Mouse (Mus musculus) mammary gland, adult 2 months (tissue): ENCODE data around the gene Ranbp3. TPM values are rescaled to one million over a fixed set of nuclear protein-coding genes. Genes with fewer than 3 reads are reported as not detected.

Experiments used
- polyA plus RNA-seq: library from polyadenylated mRNA; depleted of rRNA; stranded (reverse); fragments of >200 nt; gene quantifications from 2 replicates; pipeline ENCODE4 v1.2.3, GENCODE M21; 2012; ENCODE audit warnings: low replicate concordance; rRNA removed

The Ranbp3 gene
- 68.1 and 99.5 TPM in 2 replicates for polyA plus RNA-seq

GRCm38 (mm10) chr17:56672941-56673646 lies at the start of gene Ranbp3:
Ranbp3 (plus strand) TSS chr17:56673294.

GRCm38 (mm10) chr17:56626754-56627470 lies 46.2 kb upstream of the Ranbp3 start, which contains the start of gene Lonp1:
Lonp1 (minus strand) TSS chr17:56626887.

DNA sequence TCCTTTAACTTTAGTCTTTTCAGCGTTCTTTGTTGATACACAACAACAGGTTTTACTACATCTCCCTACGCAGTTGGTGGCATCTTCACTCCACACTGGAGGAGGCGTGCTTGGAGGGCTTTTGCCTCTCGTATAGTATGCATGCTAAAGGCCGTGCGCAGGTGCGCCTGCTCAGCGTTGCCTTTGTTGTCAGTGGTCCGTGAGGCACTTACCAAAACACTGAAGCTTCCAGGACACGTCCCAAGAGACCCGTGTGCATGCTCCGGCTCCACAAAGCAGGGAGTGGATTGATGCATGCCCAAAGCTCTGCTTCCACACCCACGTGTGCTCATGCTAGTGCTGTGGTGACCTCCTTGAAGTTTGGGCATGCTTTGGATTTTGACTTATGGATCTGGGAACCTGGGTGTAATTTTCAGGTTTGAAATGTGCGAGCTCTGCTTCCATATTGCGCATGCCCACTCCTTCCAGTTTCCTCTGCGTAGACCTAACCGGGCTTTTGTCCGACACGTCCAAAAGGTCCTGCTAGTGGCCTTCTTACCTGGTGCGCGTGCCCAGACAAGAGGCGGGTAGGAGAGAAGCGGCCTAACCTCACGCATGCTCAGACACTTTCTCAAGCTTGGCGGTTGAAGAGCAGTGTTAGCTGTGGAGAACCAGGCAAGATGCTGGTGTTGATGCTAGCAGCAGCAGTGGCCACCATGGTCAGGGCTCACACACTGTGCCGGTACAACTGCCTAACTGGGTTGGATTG lies 45.4 kb upstream of the Ranbp3 start, which contains the start of gene Catsperd:
Catsperd (plus strand) TSS at position 614 of the 748 bp plus-strand sequence.

GRCm38 (mm10) chr17:56717363-56718058 lies 44.4 kb downstream of the Ranbp3 start, which contains the start of the genes Ndufa11 and Vmac:
Ndufa11 (plus strand) TSS chr17:56717767.
Vmac (minus strand) TSS chr17:56718022.

DNA sequence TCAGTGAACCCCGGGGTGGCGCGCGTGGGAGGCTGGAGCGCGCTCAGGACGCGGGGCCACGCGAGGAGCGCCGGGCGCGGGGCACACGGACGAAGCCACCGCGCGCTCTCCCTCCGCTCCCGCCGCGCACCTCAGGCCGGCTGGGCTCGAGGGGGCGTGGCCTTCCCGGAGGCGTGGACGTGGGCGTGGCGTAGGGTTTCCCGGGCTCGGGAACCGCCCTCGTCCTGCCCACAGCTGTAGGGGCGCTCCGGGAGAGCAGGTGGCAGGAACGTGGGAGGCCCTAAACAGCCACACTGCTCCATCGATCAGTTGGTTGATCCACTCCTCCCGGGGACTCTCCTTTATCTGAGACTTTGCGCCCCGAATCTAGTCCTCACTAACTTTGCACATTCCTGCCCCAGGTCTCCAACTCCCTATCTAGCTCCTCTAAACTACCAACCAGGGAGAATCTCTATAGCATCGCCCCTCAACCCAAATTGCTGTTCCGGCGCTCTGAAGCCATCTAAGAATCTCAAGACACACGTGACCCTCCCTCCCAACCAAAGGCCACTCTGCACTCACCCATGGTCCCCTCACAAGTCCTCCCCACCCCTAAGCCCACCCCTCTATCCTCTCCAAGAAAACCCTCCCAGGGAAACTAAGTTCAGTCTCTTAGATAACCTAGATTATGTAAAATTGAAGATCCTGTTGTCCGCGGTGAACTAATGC lies 84.5 kb downstream of the Ranbp3 start, which contains the start of gene Nrtn:
Nrtn (minus strand) TSS at position 115 of the 708 bp plus-strand sequence.

Other genes with a start within 250 kb of the Ranbp3 start
- 112 and 178 TPM in 2 replicates for gene Ptprs, start 196.8 kb upstream of the Ranbp3 start, polyA plus RNA-seq
- 0.10 TPM in 1 of 2 replicates, not detected in the other for gene Znrf4, start 160.9 kb upstream of the Ranbp3 start, polyA plus RNA-seq
- gene Gm20219, start 118.9 kb upstream of the Ranbp3 start, polyA plus RNA-seq, result 13.3 and 17.3 TPM in 2 replicates
- gene Safb2, start 88.7 kb upstream of the Ranbp3 start, polyA plus RNA-seq, result 56.0 and 97.0 TPM in 2 replicates
- gene Safb, start 88.5 kb upstream of the Ranbp3 start, polyA plus RNA-seq, result 42.7 and 81.7 TPM in 2 replicates
- gene 2410015M20Rik, start 63.5 kb upstream of the Ranbp3 start, polyA plus RNA-seq, result 140 and 142 TPM in 2 replicates
- gene Rpl36, start 59.9 kb upstream of the Ranbp3 start, polyA plus RNA-seq, result 1,962 and 4,053 TPM in 2 replicates
- 76.8 and 87.4 TPM in 2 replicates for gene Lonp1, start 46.4 kb upstream of the Ranbp3 start, polyA plus RNA-seq
- 0.31 and 0.63 TPM in 2 replicates for gene Catsperd, start 45.2 kb upstream of the Ranbp3 start, polyA plus RNA-seq
- gene Ndufa11, start 44.5 kb downstream of the Ranbp3 start, polyA plus RNA-seq, result 689 and 708 TPM in 2 replicates
- gene Vmac, start 44.7 kb downstream of the Ranbp3 start, polyA plus RNA-seq, result 27.7 and 47.7 TPM in 2 replicates
- gene Nrtn, start 84.2 kb downstream of the Ranbp3 start, polyA plus RNA-seq, result 12.6 and 45.0 TPM in 2 replicates
- 71.4 and 109 TPM in 2 replicates for gene Dus3l, start 91.5 kb downstream of the Ranbp3 start, polyA plus RNA-seq
- gene Prr22, start 97.0 kb downstream of the Ranbp3 start, polyA plus RNA-seq, result 2.4 and 5.4 TPM in 2 replicates
- gene Rfx2, start 157.7 kb downstream of the Ranbp3 start, polyA plus RNA-seq, result 17.1 and 19.0 TPM in 2 replicates
- gene Acsbg2, start 201.2 kb downstream of the Ranbp3 start, polyA plus RNA-seq, result not detected in 2 replicates
- gene 1700061G19Rik, start 202.2 kb downstream of the Ranbp3 start, polyA plus RNA-seq, result 0.05 and 0.06 TPM in 2 replicates